Mouse (Mus musculus): ENCODE data around the gene Bcl2l2. TPM values are rescaled to one million over a fixed set of nuclear protein-coding genes. Genes with fewer than 3 reads are reported as not detected.

Bcl2l2 gene
- polyA plus RNA-seq, 1 experiment, result 109 TPM

DNA sequence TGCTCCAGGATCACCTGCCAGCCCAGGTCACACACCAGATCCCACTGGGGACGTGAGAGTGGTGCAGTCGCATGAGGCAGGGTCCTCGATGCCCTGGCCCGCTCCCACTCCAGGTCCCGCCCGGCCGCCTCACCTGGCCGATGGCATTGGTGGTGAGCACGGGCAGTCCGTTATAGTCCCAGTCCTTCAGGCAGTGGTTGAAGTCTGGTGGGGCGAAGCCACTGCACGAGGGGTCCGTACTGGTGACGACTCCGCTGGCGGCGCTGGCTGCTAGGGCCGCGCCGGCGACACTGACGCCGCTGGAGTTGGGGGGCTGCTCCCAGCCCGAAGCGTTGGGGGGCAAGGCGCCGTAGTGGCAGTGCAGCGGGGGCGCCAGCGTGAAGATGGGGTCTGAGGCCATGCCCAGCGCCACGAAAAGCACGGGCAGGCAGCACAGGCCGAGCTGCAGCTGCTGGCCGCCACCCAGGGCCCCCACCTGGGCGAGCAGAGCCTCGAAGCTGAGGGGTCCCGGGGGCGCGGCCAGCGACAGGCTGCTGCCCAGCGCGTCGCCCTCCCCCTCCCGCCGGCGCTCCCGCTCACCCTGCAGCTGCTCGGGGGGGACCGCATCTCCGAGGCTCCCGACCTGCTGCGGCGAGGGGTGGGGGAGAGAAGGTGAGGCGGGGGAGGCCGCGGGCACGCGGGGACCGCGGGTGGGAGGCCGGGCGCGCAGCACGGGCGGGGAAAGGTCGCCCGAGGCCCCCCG is 29.1 kb downstream of the Bcl2l2 start:
- Histone ChIP-seq H3K4me3 (ENCODE audit: insufficient read depth, low read length) (peak overlapping the region; percentile 95), H3K27ac (ENCODE audit: insufficient read depth, low read length) (peak overlapping the region; percentile 88), H3K4me1 (ENCODE audit: control insufficient read depth, insufficient read depth, low read length) (peaks cover 12% of the 10 kb centered on the region)
- no peak for TF ChIP-seq CTCF (IDR thresholded peaks at IDR 0.05; ENCODE audit: extremely low read depth, insufficient read depth, low read length)
- TF ChIP-seq POLR2A (IDR thresholded peaks at IDR 0.05; ENCODE audit: extremely low read depth, insufficient read depth, low read length), result no peak

DNA sequence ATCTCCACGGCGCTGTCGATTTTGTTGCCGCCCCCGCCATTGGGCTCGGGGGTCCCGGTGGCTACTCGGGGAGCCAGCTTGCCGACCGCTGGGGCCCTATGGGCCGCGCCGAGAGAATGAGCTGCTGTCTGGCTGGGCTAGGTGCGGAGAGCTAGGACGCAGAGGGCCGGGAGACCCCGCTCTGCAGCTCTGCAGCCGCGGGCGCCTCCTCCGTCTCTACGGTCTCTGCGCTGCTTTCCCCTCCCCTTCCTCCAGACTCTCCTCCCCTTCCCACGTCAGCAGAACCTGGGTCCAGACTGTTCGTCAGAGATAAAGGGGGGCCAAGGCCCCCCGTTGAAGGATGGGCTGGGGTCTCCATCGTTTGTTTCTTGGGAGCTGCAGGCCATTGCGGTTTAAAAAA is 29.7 kb downstream of the Bcl2l2 start, which contains the start of gene Slc22a17:
TSS of gene Slc22a17 (minus strand) at position 247 of the 400 bp plus-strand sequence.
- Histone ChIP-seq H3K4me3 (ENCODE audit: insufficient read depth, low read length) (peak within 1 kb of the TSS; percentile 95), H3K4me1 (ENCODE audit: control insufficient read depth, insufficient read depth, low read length) (peaks cover 12% of the 10 kb centered on the region), H3K27ac (ENCODE audit: insufficient read depth, low read length) (peak within 1 kb of the TSS; percentile 88)
- peak; percentile 99 for TF ChIP-seq POLR2A (IDR thresholded peaks at IDR 0.05; ENCODE audit: extremely low read depth, insufficient read depth, low read length)
- no peak for TF ChIP-seq CTCF (IDR thresholded peaks at IDR 0.05; ENCODE audit: extremely low read depth, insufficient read depth, low read length)

DNA sequence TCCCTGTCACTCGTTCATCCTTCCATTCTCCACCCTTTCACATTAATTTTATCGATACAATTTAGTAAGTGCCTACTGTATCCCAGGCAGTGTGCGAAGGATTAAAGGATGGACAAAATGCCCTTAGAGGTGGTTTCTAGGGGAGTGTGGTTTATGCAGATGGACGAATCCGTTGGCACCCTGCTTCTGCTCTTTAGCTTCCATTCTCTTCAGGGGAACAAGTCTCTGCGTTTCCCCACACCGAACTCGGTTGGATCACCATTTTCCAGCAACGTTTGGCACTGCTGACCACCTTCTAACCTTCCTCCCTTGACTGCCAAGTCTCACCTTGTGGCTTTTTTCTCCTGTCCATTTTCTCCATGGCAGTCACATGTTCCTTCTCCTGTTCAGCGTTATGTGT is 30.2 kb downstream of the Bcl2l2 start:
- H3K4me3 ChIP-seq (ENCODE audit: insufficient read depth, low read length), result peak overlapping the region; percentile 95
- peaks cover 12% of the 10 kb centered on the region for H3K4me1 ChIP-seq (ENCODE audit: control insufficient read depth, insufficient read depth, low read length)
- TF ChIP-seq CTCF (IDR thresholded peaks at IDR 0.05; ENCODE audit: extremely low read depth, insufficient read depth, low read length), result no peak
- no peak for TF ChIP-seq POLR2A (IDR thresholded peaks at IDR 0.05; ENCODE audit: extremely low read depth, insufficient read depth, low read length)
- peak overlapping the region; percentile 88 for H3K27ac ChIP-seq (ENCODE audit: insufficient read depth, low read length)

DNA sequence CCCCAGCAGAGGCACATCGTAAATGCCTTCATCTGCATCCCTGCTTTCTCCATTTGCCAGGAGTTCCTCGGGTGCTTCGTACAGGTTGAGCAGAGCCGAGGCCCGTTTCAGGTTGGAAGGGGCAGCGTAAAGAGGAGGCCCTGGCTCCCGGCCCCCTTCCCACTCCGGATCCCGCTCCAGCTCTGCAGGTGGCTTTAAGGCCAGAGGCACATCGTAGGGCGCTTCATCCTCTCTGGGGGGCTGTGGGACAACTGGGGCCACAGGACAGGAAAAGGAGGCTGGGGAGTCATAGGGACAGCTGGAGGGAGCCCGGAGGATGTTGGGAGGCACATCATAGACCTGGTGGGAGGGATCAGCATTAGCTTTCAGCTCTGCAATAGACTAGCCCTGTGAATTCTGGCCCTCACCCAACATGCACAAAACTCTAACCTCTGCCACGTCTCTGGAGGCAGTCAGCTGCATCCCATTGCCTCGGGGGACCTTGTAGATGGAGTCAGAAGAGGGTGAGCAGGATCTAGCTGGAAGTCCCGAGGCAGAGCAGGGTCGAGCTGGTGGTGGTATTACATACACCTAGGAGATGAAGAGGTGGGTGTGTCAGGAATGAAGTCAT is 37.0 kb downstream of the Bcl2l2 start:
- TF ChIP-seq POLR2A (IDR thresholded peaks at IDR 0.05; ENCODE audit: extremely low read depth, insufficient read depth, low read length), result no peak
- TF ChIP-seq CTCF (IDR thresholded peaks at IDR 0.05; ENCODE audit: extremely low read depth, insufficient read depth, low read length), result no peak
- no peak overlapping the region for H3K4me3 ChIP-seq (ENCODE audit: insufficient read depth, low read length)
- H3K4me1 ChIP-seq (ENCODE audit: control insufficient read depth, insufficient read depth, low read length), result no peaks in the 10 kb centered on the region
- H3K27ac ChIP-seq (ENCODE audit: insufficient read depth, low read length), result no peak overlapping the region

DNA sequence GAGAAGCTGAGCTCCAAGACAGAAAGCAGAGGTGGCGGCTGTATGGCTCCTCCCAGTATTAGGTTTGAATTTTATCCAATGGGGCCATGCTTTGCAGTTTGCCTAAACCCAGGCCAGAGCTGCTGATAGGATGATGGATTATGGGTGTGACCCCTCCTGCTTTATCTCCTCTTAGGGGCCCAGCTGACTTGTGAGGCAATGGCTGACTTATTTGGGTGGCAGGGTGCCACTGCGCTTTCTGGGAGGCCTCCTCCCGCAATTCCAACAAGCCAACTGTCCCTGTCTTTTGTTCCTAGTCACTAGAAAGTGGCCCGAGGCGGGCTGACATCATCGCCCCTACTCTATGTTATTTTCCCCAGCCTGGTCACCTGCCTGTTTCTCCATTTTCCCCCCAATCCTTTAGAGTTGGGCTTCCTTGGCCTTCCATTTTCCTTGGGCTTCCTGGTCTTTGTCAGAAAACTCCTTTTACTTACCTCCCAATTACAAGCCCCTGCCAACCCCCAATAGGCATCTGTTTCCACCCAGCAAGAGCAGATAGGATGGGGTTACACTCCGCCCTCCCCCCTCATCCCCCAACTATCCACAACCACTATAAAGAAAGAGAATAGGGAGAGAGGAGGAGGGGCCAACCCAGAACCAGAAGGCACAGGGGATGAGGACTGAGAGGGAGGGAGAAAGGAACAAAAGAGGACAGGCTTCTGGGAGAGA is 41.6 kb downstream of the Bcl2l2 start:
- no peak for TF ChIP-seq CTCF (IDR thresholded peaks at IDR 0.05; ENCODE audit: extremely low read depth, insufficient read depth, low read length)
- TF ChIP-seq POLR2A (IDR thresholded peaks at IDR 0.05; ENCODE audit: extremely low read depth, insufficient read depth, low read length), result no peak
- Histone ChIP-seq H3K27ac (ENCODE audit: insufficient read depth, low read length) (no peak overlapping the region), H3K4me3 (ENCODE audit: insufficient read depth, low read length) (0 out of 2 replicates have a peak overlapping the region, but pooled peaks have one; percentile 2), H3K4me1 (ENCODE audit: control insufficient read depth, insufficient read depth, low read length) (no peaks in the 10 kb centered on the region)

DNA sequence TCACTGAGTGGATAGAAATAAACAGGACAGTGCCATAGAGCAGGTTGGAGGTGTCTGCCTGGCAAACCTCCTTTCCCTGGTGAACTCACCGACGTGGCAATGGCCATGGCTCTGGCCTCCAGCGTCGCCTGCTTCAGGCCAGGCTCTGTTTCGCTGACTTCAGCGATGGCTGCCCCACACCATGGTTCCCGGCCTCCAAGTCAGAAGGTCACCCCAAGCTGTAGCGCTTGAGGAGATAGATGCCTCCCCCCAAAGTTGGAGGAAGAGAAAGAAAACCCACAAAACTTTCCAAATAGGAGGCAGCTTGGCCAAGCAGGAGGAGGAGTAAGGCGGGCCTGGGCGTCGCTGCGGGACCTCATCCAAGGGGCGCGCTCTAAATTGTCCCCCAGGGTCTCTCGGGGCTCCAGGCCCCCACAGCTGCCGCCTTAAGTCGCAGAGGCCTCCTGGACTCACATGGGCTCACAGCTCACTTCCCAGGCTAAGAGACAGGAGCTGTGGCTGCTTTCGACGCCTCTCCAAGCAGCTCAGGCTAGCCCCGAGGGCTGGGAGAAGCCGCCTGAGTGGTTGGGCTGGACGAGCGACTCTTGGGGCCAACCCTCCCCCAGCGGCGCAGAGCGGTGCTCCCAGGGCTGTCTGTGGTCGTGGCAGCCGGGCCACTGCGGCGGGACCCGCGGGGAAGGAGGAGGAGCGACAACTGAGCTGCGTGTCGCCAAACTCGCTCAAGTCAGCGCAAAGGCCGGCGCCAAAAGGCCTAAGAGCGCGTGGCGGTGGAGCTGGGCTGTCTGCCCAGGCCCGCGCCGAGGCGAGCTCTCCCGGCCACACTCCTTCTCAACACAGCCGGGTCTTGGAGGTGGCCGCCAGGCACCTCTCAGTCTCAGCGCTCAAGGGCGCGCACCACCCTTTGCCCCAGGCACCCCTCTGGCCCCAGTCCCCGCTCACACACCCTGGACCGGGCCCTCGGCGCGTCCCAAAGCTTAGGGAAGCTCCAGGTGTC is 42.5 kb downstream of the Bcl2l2 start, which contains the start of gene Efs:
TSS of gene Efs (minus strand) at position 778 of the 994 bp plus-strand sequence.
- TF ChIP-seq CTCF (IDR thresholded peaks at IDR 0.05; ENCODE audit: extremely low read depth, insufficient read depth, low read length) (no peak), POLR2A (IDR thresholded peaks at IDR 0.05; ENCODE audit: extremely low read depth, insufficient read depth, low read length) (no peak)
- H3K4me1 ChIP-seq (ENCODE audit: control insufficient read depth, insufficient read depth, low read length), result no peaks in the 10 kb centered on the region

DNA sequence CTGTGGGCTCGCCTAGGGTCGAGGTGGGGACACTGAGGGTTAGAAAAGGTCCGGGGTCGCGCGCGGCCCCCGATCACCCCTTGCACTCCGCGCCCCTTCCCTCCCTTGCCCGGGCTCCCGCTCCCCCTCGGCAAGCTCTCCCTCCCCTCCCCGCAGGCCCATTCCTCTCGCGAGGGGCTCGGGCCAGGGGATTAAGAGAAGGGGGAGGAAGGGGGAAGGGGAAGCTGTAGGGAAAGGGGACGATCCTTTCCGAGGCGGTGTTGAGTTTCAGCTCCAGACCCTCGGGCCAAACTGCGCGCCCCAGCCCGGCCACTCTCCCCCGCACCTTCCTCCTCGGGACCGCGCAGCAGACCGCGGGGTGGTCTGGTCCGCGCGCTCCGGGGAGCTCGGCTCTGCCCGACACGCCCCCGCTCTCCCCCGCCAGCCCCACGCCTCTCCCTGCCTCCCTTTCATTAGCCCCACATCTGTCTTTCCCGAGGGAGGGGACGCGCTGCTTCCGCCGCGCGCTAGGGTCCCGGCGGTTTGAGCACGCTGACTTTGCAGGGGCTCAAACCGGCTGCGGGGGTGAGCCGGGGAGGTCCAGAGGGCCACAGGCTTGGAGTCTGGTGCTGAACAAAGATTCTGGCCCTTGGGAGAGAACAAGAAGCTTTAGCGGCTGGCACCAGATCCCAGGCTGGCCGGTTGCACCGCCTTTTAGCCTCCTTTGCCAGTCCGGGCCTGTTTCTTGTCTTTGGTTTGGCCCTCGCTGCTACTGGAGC is 43.4 kb downstream of the Bcl2l2 start:
- TF ChIP-seq CTCF (IDR thresholded peaks at IDR 0.05; ENCODE audit: extremely low read depth, insufficient read depth, low read length), result no peak
- TF ChIP-seq POLR2A (IDR thresholded peaks at IDR 0.05; ENCODE audit: extremely low read depth, insufficient read depth, low read length), result 0 out of 2 replicates have a peak, but pooled peaks have one; percentile 27
- Histone ChIP-seq H3K4me3 (ENCODE audit: insufficient read depth, low read length) (peak overlapping the region; percentile 56), H3K4me1 (ENCODE audit: control insufficient read depth, insufficient read depth, low read length) (no peaks in the 10 kb centered on the region), H3K27ac (ENCODE audit: insufficient read depth, low read length) (0 out of 2 replicates have a peak overlapping the region, but pooled peaks have one; percentile 54)

More for the DNA sequence above, 42.5 kb downstream of the Bcl2l2 start, which contains the start of gene Efs:
- peak within 1 kb of the TSS; percentile 56 for H3K4me3 ChIP-seq (ENCODE audit: insufficient read depth, low read length)
- H3K27ac ChIP-seq (ENCODE audit: insufficient read depth, low read length), result peak within 1 kb of the TSS; percentile 75; the same call in 1 of the 2 replicates

DNA sequence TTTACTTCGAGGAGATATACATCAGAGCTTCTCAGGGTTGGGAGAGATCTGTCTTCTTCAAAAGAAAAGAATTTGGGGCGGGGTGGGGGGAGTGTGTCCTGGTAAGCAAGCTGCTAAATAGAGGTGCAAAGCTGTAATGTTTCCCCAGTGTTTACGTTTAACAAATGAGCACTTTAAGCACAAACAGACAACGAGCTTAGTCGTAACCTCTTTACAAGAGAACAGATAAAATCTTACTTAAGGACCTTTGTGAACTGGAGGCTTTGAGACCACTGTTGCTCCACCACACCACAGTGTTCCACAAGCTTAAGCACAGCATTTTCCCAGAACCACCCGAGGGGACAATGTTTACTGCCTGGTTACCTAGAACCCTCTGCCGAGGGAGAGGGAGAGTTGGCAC is 44.1 kb downstream of the Bcl2l2 start:
- Histone ChIP-seq H3K4me1 (ENCODE audit: control insufficient read depth, insufficient read depth, low read length) (no peaks in the 10 kb centered on the region), H3K4me3 (ENCODE audit: insufficient read depth, low read length) (no peak overlapping the region; the same call in 1 of the 2 replicates), H3K27ac (ENCODE audit: insufficient read depth, low read length) (0 out of 2 replicates have a peak overlapping the region, but pooled peaks have one; percentile 54)
- no peak for TF ChIP-seq CTCF (IDR thresholded peaks at IDR 0.05; ENCODE audit: extremely low read depth, insufficient read depth, low read length)
